Mouse (Mus musculus) MN1 (cell line): ENCODE measurements around the gene Trpd52l3.

Experiments used
- DNase-seq: peaks from one replicate; pipeline ENCODE4 v3.0.0-alpha.2; 2016; ENCODE audit warnings: low spot score

Trpd52l3 gene

GRCm38 (mm10) chr19:30029894-30030635 is 26.5 kb downstream of the Trpd52l3 start, which contains the start of gene Uhrf2:
Gene Uhrf2, plus strand, starts transcription at chr19:30030513.
- DNase-seq, result peak; percentile 92

GRCm38 (mm10) chr19:30030636-30031467 is 27.3 kb downstream of the Trpd52l3 start:
- DNase-seq, result peak; percentile 64

GRCm38 (mm10) chr19:30031468-30031931 is 27.9 kb downstream of the Trpd52l3 start:
- DNase-seq, result no peak

GRCm38 (mm10) chr19:30032206-30032605 is 28.6 kb downstream of the Trpd52l3 start:
- no peak for DNase-seq

- DNase-seq, result no peak
These were observed 31.8 kb downstream of the Trpd52l3 start for GRCm38 (mm10) chr19:30035361-30035760.

- no peak for DNase-seq
These were observed 40.1 kb downstream of the Trpd52l3 start for GRCm38 (mm10) chr19:30043691-30044090.

GRCm38 (mm10) chr19:30044630-30045029 is 41.0 kb downstream of the Trpd52l3 start:
- DNase-seq, result no peak

GRCm38 (mm10) chr19:30045857-30046256 is 42.3 kb downstream of the Trpd52l3 start:
- no peak for DNase-seq

- DNase-seq, result no peak
These were observed 47.0 kb downstream of the Trpd52l3 start for GRCm38 (mm10) chr19:30050584-30050983.

- DNase-seq, result no peak
These were observed 47.9 kb downstream of the Trpd52l3 start for GRCm38 (mm10) chr19:30051479-30051878.

- no peak for DNase-seq
These were observed 50.6 kb downstream of the Trpd52l3 start for GRCm38 (mm10) chr19:30054218-30054617.
